Mouse (Mus musculus) heart, postnatal 25 days (tissue): Measurements from ENCODE around the gene Gatad2a. TPM values are rescaled to one million over a fixed set of nuclear protein-coding genes. Genes with fewer than 3 reads are reported as not detected.

Experiments used
- total RNA-seq, 2 experiments: library from RNA; stranded (reverse); gene quantifications; 2 replicates each; pipeline ENCODE4 v1.2.3; 2021

The Gatad2a gene
- total RNA-seq, 2 experiments from 2014 or later: 34.3 to 35.6 TPM

Other genes starting within 250 kb of the Gatad2a start
- gene Zfp963, start 246.4 kb downstream of the Gatad2a start, total RNA-seq: 1 to 10 TPM; 2.1 to 2.8 TPM
- gene Gm20422, start 221.5 kb downstream of the Gatad2a start, total RNA-seq: 1 to 10 TPM; 1.2 to 1.8 TPM
- gene Atp13a1, start 205.2 kb downstream of the Gatad2a start, total RNA-seq: 10 to 100 TPM; 15.0 to 15.1 TPM
- gene Zfp866, start 205.2 kb downstream of the Gatad2a start, total RNA-seq: 10 to 100 TPM; 15.5 to 19.4 TPM
- 1 to 10 TPM; 4.9 to 5.5 TPM for gene Gmip, start 187.7 kb downstream of the Gatad2a start, total RNA-seq
- under 1 TPM; 0.26 to 0.34 TPM for gene Lpar2, start 174.0 kb downstream of the Gatad2a start, total RNA-seq
- gene Pbx4, start 163.9 kb downstream of the Gatad2a start, total RNA-seq: under 1 TPM in 1 of 2 experiments, not detected in 1; 0.39 TPM
- gene Cilp2, start 108.7 kb downstream of the Gatad2a start, total RNA-seq: 1 to 10 TPM; 2.8 to 2.9 TPM
- gene Tssk6, start 94.2 kb downstream of the Gatad2a start, total RNA-seq: under 1 TPM in 1 of 2 experiments, not detected in 1; 0.20 TPM
- gene Ndufa13, start 93.8 kb downstream of the Gatad2a start, total RNA-seq: 100 to 1,000 TPM; 446 to 456 TPM
- gene Yjefn3, start 93.7 kb downstream of the Gatad2a start, total RNA-seq: 10 to 100 TPM in 1 of 2 experiments, 1 to 10 TPM in 1; 9.6 to 14.8 TPM
- gene Mau2, start 46.4 kb upstream of the Gatad2a start, total RNA-seq: 10 to 100 TPM; 34.7 to 35.5 TPM
- gene Sugp1, start 46.4 kb upstream of the Gatad2a start, total RNA-seq: 10 to 100 TPM; 17.2 to 18.4 TPM
- gene Tm6sf2, start 76.5 kb upstream of the Gatad2a start, total RNA-seq: 1 to 10 TPM; 1.1 to 1.3 TPM
- gene Hapln4, start 87.1 kb upstream of the Gatad2a start, total RNA-seq: not detected
- gene Ncan, start 124.5 kb upstream of the Gatad2a start, total RNA-seq: under 1 TPM in 1 of 2 experiments, not detected in 1; 0.03 TPM
- gene Nr2c2ap, start 134.9 kb upstream of the Gatad2a start, total RNA-seq: 1 to 10 TPM; 5.4 to 7.6 TPM
- gene Rfxank, start 142.8 kb upstream of the Gatad2a start, total RNA-seq: 10 to 100 TPM; 20.9 to 21.5 TPM
- gene Borcs8, start 143.1 kb upstream of the Gatad2a start, total RNA-seq: 10 to 100 TPM; 21.2 to 25.5 TPM
- gene Mef2b, start 143.3 kb upstream of the Gatad2a start, total RNA-seq: under 1 TPM in 1 of 2 experiments, not detected in 1; 0.31 TPM
- gene Tmem161a, start 176.0 kb upstream of the Gatad2a start, total RNA-seq: 10 to 100 TPM; 93.0 to 98.1 TPM
- 10 to 100 TPM; 48.1 to 48.4 TPM for gene Slc25a42, start 215.9 kb upstream of the Gatad2a start, total RNA-seq
- gene Sugp2, start 237.8 kb upstream of the Gatad2a start, total RNA-seq: 10 to 100 TPM; 38.9 to 41.5 TPM
- 1 to 10 TPM; 7.6 to 8.0 TPM for gene Armc6, start 238.1 kb upstream of the Gatad2a start, total RNA-seq